Mouse (Mus musculus) skeletal muscle tissue, postnatal 0 days (tissue): Measurements from ENCODE around the gene Gdap2. TPM values are rescaled to one million over a fixed set of nuclear protein-coding genes. Genes with fewer than 3 reads are reported as not detected.

Experiments used
- polyA plus RNA-seq: library from polyadenylated mRNA; unstranded; fragments of >200 nt; fragmentation: Nextera tagmentation; extraction: Ambion mirVana; gene quantifications from 2 replicates; pipeline ENCODE4 v1.2.1, GENCODE M21; 2015

Gdap2 gene
- polyA plus RNA-seq = 11.0 and 12.2 TPM in 2 replicates

DNA sequence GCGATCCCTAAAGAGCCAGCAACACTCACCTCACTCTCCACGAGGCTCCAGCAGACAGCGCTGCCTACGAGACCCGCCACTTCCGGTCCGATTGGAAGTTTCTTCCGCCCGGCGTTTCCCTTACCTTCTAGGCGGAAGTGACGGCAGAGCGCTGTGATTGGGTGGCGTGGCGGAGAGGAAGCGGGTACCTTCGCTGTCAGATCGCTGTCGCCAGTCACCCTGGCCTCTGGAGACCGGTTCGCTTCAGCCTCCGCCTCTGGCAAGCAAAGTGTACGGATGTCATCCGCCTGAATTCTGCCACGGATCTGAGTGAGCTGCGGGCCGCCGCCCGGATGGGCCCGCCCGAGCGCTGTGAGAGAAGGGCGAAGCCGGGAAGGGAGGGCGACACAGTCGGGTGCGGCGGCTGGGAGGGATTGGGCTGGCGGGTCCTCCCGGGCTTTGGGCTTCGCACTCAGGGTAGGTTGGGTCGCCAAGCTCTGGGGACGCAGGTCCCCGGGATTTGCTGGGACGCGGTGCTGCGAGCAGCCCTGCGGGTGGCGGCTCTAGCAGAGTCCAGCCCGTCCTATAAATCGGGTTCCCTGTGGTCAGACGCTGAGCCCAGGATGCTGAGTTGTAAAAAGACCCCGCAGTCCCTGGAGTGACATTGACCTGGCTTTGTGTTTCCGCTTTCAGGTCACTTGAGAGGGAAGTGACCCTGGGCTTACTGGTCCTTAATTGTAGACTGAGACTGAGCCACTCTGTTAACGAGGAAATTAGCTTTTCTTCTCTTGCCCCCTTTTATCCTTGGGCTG, at the start of gene Gdap2, which contains the start of gene Wdr3:
Gene Gdap2 (plus strand): TSS at position 67 of the 791 bp plus-strand sequence.
Gene Wdr3 (minus strand): TSS at position 93 of the 791 bp plus-strand sequence.

Other genes with a start within 250 kb of the Gdap2 start
- 12.3 and 14.2 TPM in 2 replicates for gene Wdr3, start within 50 bp of the Gdap2 start, polyA plus RNA-seq